Mouse (Mus musculus) liver, embryonic 14.5 days (tissue): ENCODE results near the gene Gm2056.
"Not testable (repeated sequence)": the region's sequence is repeated elsewhere in the genome, so short reads cannot be mapped to it uniquely, and the experiment has no call there.

Experiments used
- CTCF ChIP-seq: IDR thresholded peaks from 2 replicates; pipeline ENCODE4 v1.5.1; 2016; ENCODE audit warnings: antibody characterized with exemption, low read depth, control low read depth
- EP300 ChIP-seq: IDR thresholded peaks from 2 replicates; pipeline ENCODE4 v1.6.1; 2016; ENCODE audit warnings: antibody characterized with exemption, low read depth

GRCm38 (mm10) chr12:88032250-88032649, 5.4 kb downstream of the Gm2056 start:
- TF ChIP-seq CTCF, EP300: not testable (repeated sequence)
